Mouse (Mus musculus): Measurements from ENCODE around the gene Mrps9. TPM values are rescaled to one million over a fixed set of nuclear protein-coding genes. Genes with fewer than 3 reads are reported as not detected.
"Not testable (repeated sequence)": the region's sequence is repeated elsewhere in the genome, so short reads cannot be mapped to it uniquely, and the experiment has no call there.

Gene Mrps9
- polyA plus RNA-seq, 1 experiment = 35.5 TPM

GRCm38 (mm10) chr1:42875271-42875670 lies 24.2 kb downstream of the Mrps9 start:
- no peak overlapping the region for H3ac ChIP-seq (ENCODE audit: control insufficient read depth, insufficient read length, low read depth)
- TF ChIP-seq MYOG (IDR thresholded peaks at IDR 0.05; ENCODE audit: control insufficient read depth, extremely low read depth, insufficient read length) = no peak
- TF ChIP-seq CTCF (IDR thresholded peaks at IDR 0.05; ENCODE audit: control insufficient read depth, insufficient read depth, insufficient read length) = no peak
- no peak for TF ChIP-seq MYOD1 (IDR thresholded peaks at IDR 0.05; ENCODE audit: control insufficient read depth, insufficient read length, low read depth)
- TF ChIP-seq USF1 (IDR thresholded peaks at IDR 0.05; ENCODE audit: low read depth) = no peak
- no peak for TF ChIP-seq CEBPB (IDR thresholded peaks at IDR 0.05; ENCODE audit: low read depth)
- TF ChIP-seq MAX (IDR thresholded peaks at IDR 0.05) = no peak
- no peak for TF ChIP-seq FOSL1 (IDR thresholded peaks at IDR 0.05; ENCODE audit: insufficient read depth, low read length, poor library complexity, severe bottlenecking)
- no peaks in the 10 kb centered on the region for H3K27me3 ChIP-seq (ENCODE audit: control insufficient read depth, insufficient read depth, insufficient read length)

GRCm38 (mm10) chr1:42876463-42877093 lies 25.5 kb downstream of the Mrps9 start:
- TF ChIP-seq FOSL1 (IDR thresholded peaks at IDR 0.05; ENCODE audit: insufficient read depth, low read length, poor library complexity, severe bottlenecking) = no peak
- no peak for TF ChIP-seq MYOG (IDR thresholded peaks at IDR 0.05; ENCODE audit: control insufficient read depth, extremely low read depth, insufficient read length)
- no peak for TF ChIP-seq MYOD1 (IDR thresholded peaks at IDR 0.05; ENCODE audit: control insufficient read depth, insufficient read length, low read depth)
- no peak for TF ChIP-seq CTCF (IDR thresholded peaks at IDR 0.05; ENCODE audit: control insufficient read depth, insufficient read depth, insufficient read length)
- no peak for TF ChIP-seq CEBPB (IDR thresholded peaks at IDR 0.05; ENCODE audit: low read depth)
- TF ChIP-seq MAX (IDR thresholded peaks at IDR 0.05) = no peak
- TF ChIP-seq USF1 (IDR thresholded peaks at IDR 0.05; ENCODE audit: low read depth) = no peak
- Histone ChIP-seq H3K36me3 (ENCODE audit: control insufficient read depth, insufficient read depth) (peaks cover 5% of the 10 kb centered on the region), H3K79me2 (ENCODE audit: control insufficient read depth, insufficient read depth) (peaks cover 20% of the 10 kb centered on the region), H3ac (ENCODE audit: control insufficient read depth, insufficient read length, low read depth) (no peak overlapping the region), H3K79me3 (ENCODE audit: low read depth) (peaks cover 8% of the 10 kb centered on the region), H3K27me3 (ENCODE audit: control insufficient read depth, insufficient read depth, insufficient read length) (no peaks in the 10 kb centered on the region), H3K4me3 (ENCODE audit: insufficient read depth, poor library complexity, severe bottlenecking) (no peak overlapping the region)

More at GRCm38 (mm10) chr1:42875271-42875670, 24.2 kb downstream of the Mrps9 start:
- H3K4me3 ChIP-seq (ENCODE audit: insufficient read depth, poor library complexity, severe bottlenecking) = no peak overlapping the region
- H3K79me2 ChIP-seq (ENCODE audit: control insufficient read depth, insufficient read depth) = peaks cover 23% of the 10 kb centered on the region
- peaks cover 9% of the 10 kb centered on the region for H3K79me3 ChIP-seq (ENCODE audit: low read depth)
- H3K36me3 ChIP-seq (ENCODE audit: control insufficient read depth, insufficient read depth) = peaks cover 9% of the 10 kb centered on the region

GRCm38 (mm10) chr1:42877264-42877663 lies 26.2 kb downstream of the Mrps9 start:
- peaks cover 5% of the 10 kb centered on the region for H3K36me3 ChIP-seq (ENCODE audit: control insufficient read depth, insufficient read depth)
- no peak overlapping the region for H3K4me3 ChIP-seq (ENCODE audit: insufficient read depth, poor library complexity, severe bottlenecking)
- no peak for TF ChIP-seq MYOD1 (IDR thresholded peaks at IDR 0.05; ENCODE audit: control insufficient read depth, insufficient read length, low read depth)
- TF ChIP-seq MYOG (IDR thresholded peaks at IDR 0.05; ENCODE audit: control insufficient read depth, extremely low read depth, insufficient read length) = no peak
- no peak for TF ChIP-seq FOSL1 (IDR thresholded peaks at IDR 0.05; ENCODE audit: insufficient read depth, low read length, poor library complexity, severe bottlenecking)
- TF ChIP-seq CEBPB (IDR thresholded peaks at IDR 0.05; ENCODE audit: low read depth) = no peak
- H3K79me3 ChIP-seq (ENCODE audit: low read depth) = peaks cover 8% of the 10 kb centered on the region
- H3ac ChIP-seq (ENCODE audit: control insufficient read depth, insufficient read length, low read depth) = no peak overlapping the region
- H3K79me2 ChIP-seq (ENCODE audit: control insufficient read depth, insufficient read depth) = peaks cover 15% of the 10 kb centered on the region
- H3K27me3 ChIP-seq (ENCODE audit: control insufficient read depth, insufficient read depth, insufficient read length) = no peaks in the 10 kb centered on the region

GRCm38 (mm10) chr1:42878851-42879250 lies 27.8 kb downstream of the Mrps9 start:
- no peak for TF ChIP-seq MAX (IDR thresholded peaks at IDR 0.05)
- peaks cover 8% of the 10 kb centered on the region for H3K79me3 ChIP-seq (ENCODE audit: low read depth)
- H3K79me2 ChIP-seq (ENCODE audit: control insufficient read depth, insufficient read depth) = peaks cover 10% of the 10 kb centered on the region
- peaks cover 6% of the 10 kb centered on the region for H3K36me3 ChIP-seq (ENCODE audit: control insufficient read depth, insufficient read depth)
- H3K27me3 ChIP-seq (ENCODE audit: control insufficient read depth, insufficient read depth, insufficient read length) = no peaks in the 10 kb centered on the region
- no peak overlapping the region for H3ac ChIP-seq (ENCODE audit: control insufficient read depth, insufficient read length, low read depth)
- no peak overlapping the region for H3K4me3 ChIP-seq (ENCODE audit: insufficient read depth, poor library complexity, severe bottlenecking)

- Histone ChIP-seq H3ac (ENCODE audit: control insufficient read depth, insufficient read length, low read depth) (no peak overlapping the region), H3K4me3 (ENCODE audit: insufficient read depth, poor library complexity, severe bottlenecking) (no peak overlapping the region), H3K36me3 (ENCODE audit: control insufficient read depth, insufficient read depth) (peaks cover 9% of the 10 kb centered on the region), H3K79me2 (ENCODE audit: control insufficient read depth, insufficient read depth) (no peaks in the 10 kb centered on the region), H3K27me3 (ENCODE audit: control insufficient read depth, insufficient read depth, insufficient read length) (no peaks in the 10 kb centered on the region), H3K79me3 (ENCODE audit: low read depth) (no peaks in the 10 kb centered on the region)
- TF ChIP-seq MYOG (IDR thresholded peaks at IDR 0.05; ENCODE audit: control insufficient read depth, extremely low read depth, insufficient read length) (no peak), CEBPB (IDR thresholded peaks at IDR 0.05; ENCODE audit: low read depth) (no peak), USF1 (IDR thresholded peaks at IDR 0.05; ENCODE audit: low read depth) (no peak), MAX (IDR thresholded peaks at IDR 0.05) (no peak), MYOD1 (IDR thresholded peaks at IDR 0.05; ENCODE audit: control insufficient read depth, insufficient read length, low read depth) (no peak), CTCF (IDR thresholded peaks at IDR 0.05; ENCODE audit: control insufficient read depth, insufficient read depth, insufficient read length) (no peak), FOSL1 (IDR thresholded peaks at IDR 0.05; ENCODE audit: insufficient read depth, low read length, poor library complexity, severe bottlenecking) (no peak)
Observed at GRCm38 (mm10) chr1:42882258-42882657, 31.2 kb downstream of the Mrps9 start.

- H3ac ChIP-seq (ENCODE audit: control insufficient read depth, insufficient read length, low read depth); H3K4me3 ChIP-seq (ENCODE audit: insufficient read depth, poor library complexity, severe bottlenecking); H3K79me3 ChIP-seq (ENCODE audit: low read depth); H3K36me3 ChIP-seq (ENCODE audit: control insufficient read depth, insufficient read depth); H3K27me3 ChIP-seq (ENCODE audit: control insufficient read depth, insufficient read depth, insufficient read length); H3K79me2 ChIP-seq (ENCODE audit: control insufficient read depth, insufficient read depth): not testable (repeated sequence)
Observed at GRCm38 (mm10) chr1:42883418-42883817, 32.4 kb downstream of the Mrps9 start.
